Mouse (Mus musculus) spleen, postnatal 14 days (tissue): ENCODE measurements around the gene Taldo1.
A peak's percentile ranks its signal among the peaks of the same experiment; 100 is the strongest.
"Not testable (repeated sequence)": the region's sequence is repeated elsewhere in the genome, so short reads cannot be mapped to it uniquely, and the experiment has no call there.

Experiments
- DNase-seq, 2 experiments: peaks; one replicate each; pipeline ENCODE4 v3.0.0; 2021 to 2022; ENCODE audit warnings: low spot score in 2 of 2

Taldo1 gene

DNA sequence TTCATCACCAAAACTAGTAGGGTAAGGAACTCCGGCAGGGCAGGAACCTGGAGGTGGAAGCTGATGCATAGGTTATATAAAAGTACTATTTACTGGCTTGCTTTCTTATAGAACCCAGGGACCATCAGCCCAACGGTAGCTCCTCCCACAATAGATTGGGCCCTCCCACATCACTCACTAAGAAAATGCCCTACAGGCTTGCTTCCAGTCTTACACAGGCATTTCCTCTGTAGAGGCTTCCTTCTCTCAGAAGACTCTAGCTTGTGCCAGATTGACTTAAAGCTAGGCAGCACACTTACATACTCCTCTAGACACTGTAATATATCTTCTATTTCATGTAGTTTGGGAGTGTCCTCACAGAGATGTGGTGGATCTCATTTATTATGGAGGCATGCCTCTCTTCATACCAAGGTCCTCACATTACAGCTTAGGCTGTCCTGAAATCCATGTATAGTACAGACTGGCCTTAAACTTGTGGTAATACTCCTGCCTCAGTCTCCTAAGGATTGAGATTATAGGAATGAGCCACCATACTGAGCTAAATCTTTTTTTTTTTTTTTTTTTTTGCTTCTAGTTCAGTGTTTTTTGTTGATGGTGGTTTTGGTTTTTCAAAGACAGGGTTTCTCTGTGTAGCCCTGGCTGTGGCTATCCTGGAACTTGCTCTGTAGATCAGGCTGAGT lies 4.1 kb upstream of the Taldo1 start:
- no peak for DNase-seq

DNA sequence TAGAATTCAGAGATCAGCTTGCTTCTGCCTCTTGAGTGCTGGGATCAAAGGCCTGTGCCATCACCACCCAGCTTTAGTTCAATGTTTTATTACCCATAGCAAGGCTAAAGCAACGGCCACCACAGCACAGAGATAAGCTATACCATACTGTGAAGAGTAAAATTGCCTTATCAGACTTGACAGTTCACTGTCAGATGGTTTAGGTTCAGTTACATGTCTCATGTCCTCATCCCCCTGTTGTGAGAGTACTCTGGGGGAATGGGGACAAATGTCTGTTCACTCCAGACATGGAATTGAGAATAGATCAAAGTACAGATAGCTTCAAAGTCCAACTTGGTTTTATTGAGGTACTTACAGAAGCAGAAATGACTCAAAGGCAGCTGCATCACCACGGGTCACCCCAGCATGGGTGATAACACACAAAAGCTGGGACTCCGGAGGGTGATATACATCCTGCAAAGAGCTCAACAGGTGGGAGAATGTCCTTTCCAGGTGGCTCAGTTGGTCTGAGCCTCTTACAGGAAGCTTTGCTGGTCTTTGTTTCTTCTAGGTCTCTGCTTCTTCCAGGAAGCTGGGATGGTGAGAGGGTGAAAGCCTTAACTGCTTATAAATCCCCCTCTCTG lies 3.4 kb upstream of the Taldo1 start:
- DNase-seq, result no peak

DNA sequence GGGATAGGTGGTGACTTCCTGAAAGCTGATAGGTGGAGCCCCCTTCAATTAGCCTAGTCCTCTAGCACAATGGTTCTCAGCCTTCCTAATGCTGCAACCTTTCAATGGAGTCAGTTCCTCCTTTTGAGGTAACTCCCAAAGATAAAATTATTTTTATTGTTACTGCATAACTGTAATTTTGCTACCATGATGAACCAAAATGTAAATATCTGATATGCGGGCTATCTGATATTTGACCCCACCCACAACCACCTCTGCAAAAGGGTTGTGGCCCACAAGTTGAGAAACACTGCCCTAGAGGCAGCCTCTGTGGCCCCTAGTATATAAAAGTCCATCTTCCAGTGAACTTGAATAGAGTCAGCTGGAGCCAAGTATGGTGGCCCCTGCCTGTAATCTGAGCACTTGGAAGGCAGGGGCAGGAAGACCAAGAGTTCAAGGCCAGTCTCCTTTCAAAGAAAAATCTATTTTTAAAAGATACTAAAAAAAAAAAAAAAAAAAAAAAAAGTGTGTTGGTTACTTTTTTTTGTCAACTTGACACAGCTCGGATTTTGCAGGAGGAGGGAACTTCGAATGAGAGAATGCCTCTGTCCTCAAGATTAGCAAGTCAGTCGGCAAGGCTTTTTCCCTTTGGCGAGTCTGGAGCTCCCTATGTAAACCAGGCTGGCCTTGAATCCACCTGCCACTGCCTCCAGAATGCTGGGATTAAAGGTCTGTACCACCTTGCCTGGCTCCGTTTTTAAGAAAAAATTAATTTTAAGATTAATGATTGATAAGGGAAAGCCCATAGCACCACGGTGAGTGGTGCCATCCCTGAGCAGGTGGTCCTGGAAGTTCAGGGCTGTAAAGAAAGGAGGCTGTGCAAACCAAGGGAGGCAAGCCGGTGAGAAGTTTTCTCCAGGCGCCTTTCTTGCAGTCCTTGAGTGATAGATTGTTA lies 1.4 kb upstream of the Taldo1 start:
- no peak for DNase-seq

DNA sequence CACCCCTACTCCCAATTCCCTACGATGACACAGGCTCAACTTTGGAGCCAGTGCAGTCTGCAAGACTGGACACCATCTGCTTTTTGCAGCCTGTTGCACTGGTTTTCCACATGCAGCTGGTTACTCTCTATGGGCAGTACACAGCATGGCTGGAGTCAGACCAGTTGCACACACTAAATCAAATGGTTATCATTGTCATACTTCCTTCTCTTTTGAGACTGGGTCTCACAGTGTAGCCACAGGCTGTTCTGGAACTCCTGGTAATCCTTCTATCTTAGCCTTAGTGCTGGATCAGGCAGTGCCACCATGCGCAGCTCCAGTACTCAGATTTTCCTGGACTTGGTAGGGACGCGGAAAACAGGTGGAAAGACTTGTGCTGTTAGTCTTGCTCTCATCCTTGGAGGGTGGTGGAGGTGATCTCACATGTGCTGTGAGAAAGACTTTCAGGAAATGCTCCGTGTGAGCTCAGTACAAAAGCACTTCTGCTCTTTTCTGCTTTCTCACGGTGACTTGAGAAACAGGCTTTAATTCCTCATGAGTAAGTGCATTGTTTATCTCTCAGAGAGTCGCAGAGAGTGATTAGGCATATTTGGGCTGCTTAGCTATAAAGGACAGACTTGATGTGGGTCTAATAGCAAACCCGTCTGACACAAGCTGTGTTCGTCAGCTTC lies 688 bp downstream of the Taldo1 start:
- no peak for DNase-seq

DNA sequence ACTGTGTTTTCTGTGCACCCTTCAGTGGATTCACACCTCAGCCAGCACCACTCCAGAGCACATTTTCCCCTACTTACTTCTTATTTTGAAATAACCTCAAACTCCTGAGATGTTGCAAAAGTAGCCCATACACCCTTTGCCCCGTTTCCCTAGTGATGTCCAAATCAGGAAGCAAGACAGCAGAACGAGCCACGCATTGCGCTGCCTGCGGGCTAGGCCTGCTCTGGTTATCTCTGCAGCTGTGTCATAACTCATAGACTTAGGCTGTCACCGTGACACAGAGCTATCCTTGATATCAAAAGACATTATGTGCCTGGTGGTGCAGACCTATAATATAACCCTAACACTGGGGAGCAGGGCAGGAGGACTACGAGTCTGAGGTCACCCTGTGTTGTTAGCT lies 2.2 kb downstream of the Taldo1 start:
- no peak for DNase-seq

DNA sequence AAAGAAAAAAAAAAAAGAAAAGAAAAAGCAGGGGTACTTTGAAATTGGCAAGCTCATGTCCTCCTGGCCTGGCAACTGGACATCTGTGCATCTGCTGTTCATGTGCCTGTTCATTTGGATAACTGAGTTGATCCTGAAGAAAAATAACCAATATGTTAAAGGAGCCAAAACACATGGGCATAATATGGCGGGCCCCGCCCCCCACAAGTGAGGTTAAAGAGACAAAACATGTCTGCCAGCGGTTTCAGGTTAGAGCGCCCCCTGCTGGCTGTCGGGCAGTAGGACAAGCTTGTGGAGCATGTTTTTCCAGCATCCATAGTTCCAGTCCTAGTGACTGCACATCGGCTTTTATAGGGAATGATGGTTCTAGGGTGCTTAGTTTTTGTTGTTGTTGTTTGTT lies 2.8 kb downstream of the Taldo1 start:
- DNase-seq, result peak; percentile 63 to 80

DNA sequence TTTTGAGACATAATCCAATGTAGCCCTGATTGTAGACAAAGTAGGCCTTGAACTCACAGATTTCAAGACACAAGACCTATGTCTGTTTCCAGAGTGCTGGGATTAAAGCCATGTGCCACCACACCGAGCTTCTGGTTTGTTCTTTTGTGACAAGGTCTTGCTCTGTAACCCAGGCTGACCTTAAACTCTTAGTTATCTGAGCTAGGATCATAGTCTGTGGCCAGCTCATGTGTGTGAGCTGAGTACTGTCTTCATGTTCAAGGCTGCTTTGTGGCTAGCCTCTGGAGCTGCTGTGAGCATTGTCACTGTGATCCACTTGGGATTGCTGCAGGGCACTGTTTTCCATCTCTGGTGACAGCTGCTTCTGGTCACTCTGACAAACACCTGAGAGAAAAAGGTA lies 3.3 kb downstream of the Taldo1 start:
- no peak for DNase-seq

DNA sequence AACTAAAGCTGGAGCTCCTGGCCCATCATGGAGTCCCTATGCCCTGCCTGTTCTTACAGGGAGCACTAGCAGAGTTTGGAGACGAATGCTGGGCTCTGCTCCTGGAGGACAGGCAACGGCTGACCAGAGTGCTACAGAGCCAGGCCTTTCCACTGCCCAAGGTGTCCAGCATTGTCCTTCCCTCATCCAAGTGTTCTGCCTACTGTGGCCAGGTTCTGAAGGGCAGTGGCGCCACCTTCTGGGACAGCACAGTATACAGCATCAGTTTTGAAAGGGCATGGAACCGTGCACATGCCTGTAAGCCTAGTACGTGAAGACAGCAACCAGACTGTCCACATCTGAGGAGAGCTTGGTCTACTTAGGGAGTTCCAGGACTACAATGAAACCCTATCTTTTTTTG lies 11.3 kb downstream of the Taldo1 start:
- DNase-seq, result peak; percentile 39 to 56

DNA sequence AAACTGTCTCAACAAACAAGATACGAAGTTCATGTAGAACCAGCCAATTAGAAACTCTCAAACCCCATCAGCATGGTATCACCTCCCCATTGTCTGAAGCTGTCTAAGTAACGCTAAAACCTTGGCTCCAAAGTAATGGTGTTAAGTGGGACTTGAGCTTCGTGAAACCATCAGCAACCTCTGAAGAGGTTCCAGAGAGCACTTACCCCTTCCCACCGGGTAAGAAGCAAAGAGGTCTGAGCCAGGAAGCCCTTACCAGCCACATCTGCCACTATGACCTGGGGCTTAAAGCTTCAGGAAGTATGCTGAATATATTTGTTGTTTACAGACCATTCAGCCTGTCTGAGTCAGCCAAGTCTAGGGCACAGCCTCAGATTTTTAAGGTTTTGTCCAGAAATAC lies 13.5 kb downstream of the Taldo1 start:
- DNase-seq, result no peak

DNA sequence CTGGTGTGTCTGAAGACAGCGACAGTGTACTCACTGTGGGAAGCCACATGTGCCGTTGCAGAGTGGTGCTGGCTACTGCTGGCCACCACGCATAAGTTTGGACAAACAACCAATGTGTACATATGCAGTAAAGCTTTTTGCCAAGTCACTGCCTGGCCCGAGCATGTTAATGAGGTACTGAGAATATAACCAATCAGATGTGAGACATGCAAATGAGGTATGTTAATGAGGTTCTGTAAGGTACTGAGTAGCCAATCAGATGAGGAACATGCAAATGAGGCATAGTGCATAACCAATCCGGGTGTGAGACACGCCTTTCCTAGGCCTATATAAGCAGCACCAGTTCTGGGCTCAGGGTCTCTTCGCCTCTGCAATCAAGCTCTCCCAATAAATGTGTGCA lies 15.7 kb downstream of the Taldo1 start:
- DNase-seq, result not testable (repeated sequence)

DNA sequence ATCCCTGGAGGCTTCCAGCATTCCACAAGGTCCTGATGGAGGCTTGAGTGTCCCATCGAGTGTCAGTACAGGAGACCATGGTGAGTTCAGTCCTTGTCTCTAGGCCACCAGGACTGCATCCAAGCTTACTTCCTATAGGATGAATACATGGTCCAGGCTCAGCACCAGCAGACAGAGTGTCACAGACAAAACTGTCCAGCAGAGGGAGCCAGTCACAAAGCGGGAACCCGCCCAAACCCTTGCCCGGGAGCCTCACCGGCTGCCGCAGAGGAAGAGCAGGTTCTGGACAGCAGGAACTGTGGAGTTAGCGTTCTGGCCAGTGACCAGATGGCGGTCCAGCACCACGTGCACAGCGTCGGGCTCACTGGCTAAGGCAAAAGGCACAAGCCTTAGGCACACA lies 16.8 kb downstream of the Taldo1 start:
- DNase-seq, result peak; percentile 74 to 84

DNA sequence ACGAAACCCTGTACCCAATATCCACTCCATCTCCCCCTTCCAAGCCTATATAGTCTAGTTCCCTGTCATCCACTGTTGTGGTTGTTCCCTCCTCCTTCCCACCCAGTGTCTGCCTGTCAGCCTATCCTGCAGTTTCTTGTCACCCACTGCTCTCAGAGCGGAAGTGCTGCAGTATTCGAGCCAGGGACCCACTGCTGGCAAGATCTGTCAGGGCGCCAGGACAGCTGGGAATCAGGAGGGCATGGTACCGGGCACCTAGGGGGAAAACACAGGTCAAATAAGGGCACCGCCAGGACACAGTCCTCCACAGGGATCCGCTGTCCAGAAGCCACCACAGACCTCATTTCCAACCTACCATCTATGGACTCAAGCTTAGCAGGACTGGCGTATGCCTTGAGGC lies 18.6 kb downstream of the Taldo1 start:
- DNase-seq, result no peak

DNA sequence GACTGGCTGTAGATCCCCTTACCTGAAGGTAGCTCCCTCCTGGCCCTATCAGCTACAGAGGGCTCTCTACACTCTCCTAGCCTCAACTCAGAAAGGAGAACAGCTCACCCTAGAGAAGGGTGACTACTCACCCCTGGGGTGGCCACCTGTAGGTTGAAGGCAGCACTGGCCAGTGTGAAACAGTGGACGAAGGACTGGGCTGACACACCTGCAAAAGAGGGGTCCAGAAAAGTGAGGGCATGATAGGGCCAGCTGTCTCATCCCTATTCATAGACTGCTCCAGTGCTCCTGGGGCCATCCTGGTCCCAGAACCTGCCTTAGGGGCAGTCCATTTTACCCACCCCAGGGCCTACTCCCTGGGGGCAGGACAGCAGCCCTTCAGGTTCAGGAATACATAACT lies 19.7 kb downstream of the Taldo1 start:
- no peak for DNase-seq

DNA sequence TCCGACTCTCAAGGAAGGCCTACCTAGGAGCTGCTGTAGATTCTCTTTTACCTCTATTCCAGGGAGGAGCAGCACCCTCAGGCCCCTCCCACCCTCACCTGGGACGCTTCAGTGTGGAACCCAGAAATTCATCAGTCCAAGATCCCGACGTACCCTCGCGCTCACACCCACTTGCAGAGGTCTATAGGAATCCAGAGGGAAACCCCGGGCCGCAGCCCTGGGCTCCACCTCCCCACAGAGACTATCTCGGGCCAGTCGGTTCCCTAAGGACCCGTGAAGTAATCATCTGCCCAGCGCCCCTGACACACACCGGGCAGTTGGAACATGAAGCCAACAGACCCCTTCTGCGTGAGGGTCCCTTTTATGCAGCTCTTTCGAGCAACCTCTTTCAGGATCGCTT lies 21.3 kb downstream of the Taldo1 start:
- DNase-seq, result no peak

DNA sequence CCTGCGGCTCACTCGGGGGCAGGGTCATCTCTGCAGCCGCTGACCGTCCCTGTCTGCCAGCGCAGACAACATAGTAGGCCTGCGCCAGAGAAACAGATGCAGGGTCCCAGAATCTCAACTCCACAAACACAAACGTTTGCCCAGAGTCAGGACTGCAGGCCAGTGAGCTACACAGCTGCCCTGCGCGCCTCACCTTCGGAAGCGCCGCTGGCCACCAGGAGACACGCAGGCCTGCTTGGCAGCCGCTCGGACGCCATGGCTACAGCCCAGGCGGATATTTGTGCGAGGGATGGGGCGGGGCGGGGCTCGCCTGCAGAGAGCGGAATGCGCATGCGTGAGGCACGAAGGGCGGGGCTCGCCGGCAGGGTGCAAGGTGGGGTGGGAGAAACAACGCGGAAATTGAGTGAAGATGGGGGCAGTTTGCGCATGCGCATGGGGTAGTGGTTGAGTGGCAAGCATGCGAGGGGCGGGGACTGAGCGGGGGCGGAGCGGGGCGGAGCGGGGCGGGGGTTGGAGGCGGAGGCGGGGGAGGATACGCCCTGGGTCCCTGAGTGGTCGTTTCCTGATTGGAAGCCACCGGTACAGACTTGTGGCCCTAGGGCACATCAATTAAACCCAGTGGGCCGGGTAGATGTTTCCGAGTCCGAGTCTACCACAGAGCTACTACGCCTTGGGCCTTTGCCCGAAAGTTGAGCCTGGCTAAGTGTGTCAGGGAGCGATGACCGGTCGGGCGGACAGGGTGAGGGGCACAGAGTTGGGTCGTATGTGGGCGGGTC lies 22.0 kb downstream of the Taldo1 start, which contains the start of gene Gatd1:
TSS of gene Gatd1 (minus strand) at position 328 of the 776 bp plus-strand sequence.
- peak; percentile 99 to 100 for DNase-seq

DNA sequence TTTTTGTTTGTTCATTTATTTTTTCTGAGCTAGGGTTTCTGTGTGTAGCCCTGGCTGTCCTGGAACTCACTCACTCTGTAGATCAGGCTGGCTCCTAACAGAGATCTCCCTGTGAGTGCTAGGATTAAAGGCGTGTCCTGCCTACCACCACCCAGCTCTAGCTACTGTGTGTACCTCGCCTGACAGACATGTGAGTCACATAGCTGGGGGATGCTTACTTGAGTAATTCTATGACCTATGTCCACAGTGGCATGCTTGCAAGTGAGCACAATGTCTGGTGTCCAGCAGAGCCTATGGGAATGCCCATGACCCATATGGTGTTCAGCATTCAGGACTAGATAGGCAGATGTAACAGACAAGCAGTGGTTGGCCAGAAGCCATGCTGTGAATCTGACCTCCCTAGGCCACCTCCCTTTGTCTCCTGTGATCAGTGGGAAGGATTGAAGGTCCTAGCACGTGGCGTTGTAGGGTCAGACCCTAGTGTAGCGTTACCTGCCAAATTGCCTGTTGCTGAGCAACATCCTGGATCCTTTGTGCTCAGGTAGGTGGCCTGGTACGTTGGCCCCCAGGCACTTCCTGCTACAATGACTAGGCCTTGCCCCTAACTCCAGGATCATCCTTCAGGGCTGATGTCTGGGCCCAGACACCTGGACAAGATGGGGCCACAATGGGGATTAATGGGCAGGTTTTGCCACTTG lies 24.3 kb downstream of the Taldo1 start:
- no peak for DNase-seq

DNA sequence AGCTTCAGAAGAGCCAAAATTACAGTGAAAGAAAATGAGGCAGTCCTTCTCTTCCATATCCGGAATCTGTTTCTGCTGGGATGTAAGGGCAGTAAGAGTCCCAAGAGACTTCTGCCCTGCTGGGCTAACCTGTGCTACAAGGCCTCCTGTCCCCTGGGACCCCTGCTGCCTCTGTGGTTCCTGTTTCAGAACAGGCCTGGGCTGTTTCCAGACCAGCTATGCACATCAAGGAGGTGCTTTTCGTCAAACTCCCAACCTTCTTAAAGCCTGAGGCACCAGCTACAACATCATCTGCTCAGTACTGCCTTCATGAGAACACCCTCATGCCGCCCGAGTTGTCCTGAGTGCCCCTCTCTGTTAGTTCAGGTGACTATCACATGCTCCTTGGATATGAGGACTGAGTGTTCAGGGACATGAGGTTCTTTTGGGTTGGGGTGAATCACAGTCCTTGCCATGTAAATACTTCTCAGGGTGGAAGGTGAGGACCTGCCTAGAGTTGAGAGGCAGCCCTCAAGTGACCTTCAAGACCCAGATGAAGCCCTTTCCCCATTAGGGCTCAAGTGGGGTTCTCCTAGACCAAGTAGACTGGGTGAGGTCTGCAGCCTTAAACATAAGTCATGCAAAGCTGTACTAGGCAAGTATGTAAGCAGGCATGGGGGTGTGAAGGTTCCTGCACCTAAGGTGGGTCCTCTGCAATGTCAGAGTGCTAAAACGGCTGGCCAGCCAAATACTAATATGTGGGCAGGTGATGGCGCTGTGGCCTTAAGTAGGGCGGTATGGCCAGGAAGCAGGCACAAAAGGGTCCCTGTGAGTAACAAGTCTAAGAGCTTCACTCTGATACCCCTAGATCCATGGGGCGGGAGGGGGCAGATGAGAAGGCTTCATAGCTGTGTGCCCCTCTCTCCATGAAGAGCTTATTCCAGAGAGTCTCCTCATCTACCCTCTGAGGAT lies 26.0 kb downstream of the Taldo1 start:
- DNase-seq, result no peak

DNA sequence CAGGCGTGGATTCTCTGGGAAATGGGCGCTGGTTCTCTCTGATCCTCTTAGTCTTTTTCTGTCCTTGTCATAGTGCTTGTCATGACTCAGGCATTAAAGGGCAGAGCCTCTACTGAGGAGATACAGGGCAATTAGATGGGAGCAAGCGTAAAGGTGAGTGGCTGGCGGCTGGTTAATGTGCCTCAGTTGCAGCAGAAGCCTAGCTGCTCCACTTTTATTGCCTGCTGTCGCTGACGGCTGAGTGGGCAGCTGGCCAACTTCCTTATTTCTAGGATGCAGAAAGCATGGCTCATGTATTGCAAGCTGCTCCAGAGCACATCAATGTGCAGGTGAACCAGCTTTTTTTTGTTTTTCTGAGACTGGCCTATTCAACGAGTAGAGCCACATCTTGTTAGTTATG lies 27.0 kb downstream of the Taldo1 start:
- no peak for DNase-seq

DNA sequence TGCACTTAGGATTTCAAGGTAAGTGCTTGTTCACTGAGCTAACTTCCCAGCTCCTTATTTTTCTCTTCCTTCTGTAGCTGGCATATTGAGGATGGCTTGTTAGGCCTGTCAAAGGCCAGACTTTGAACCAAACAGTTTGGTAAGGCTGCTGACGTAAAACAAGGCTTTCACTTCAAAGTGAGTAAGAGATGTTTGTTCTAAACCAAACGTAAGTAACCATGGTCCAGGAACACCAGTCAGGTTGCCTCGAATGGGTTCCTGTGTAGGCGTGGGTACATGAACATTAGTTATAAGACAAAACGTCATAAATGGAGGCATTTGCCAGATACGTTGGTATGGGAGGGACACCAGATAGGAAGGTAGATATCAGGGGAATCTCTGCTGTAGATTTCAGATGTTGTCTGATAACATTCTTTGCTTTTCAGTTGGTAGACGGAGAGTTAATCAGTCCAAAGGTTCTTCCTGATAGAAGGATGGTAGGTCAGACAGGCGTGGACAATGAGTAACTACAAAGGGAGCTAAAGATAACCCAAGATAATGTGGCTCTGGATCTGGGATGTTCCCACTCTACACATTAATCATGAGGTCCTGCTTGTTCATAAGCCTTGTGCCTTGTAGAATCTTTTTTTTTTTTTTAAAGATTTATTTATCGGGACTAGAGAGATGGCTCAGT lies 28.2 kb downstream of the Taldo1 start:
- no peak for DNase-seq
